Mouse (Mus musculus) gastrocnemius, adult 2 months (tissue): Measurements from ENCODE around the gene Mast1. TPM values are rescaled to one million over a fixed set of nuclear protein-coding genes. Genes with fewer than 3 reads are reported as not detected.
"Not testable (repeated sequence)": the region's sequence is repeated elsewhere in the genome, so short reads cannot be mapped to it uniquely, and the experiment has no call there.

Source experiments
- DNase-seq: peaks from one replicate; pipeline ENCODE4 v3.0.0; 2022
- H3K27ac ChIP-seq: fragments of 200-600 bp; 2 replicates; pipeline ENCODE4 v1.8.1; 2022; ENCODE audit warnings: mild to moderate bottlenecking
- H3K4me3 ChIP-seq: fragments of 200-600 bp; 2 replicates; pipeline ENCODE4 v1.8.1; 2022; ENCODE audit warnings: mild to moderate bottlenecking, moderate library complexity
- CTCF ChIP-seq: fragments of 200-600 bp; IDR thresholded peaks from 2 replicates; pipeline ENCODE4 v1.8.1; 2022; ENCODE audit warnings: antibody characterized with exemption, mild to moderate bottlenecking, moderate library complexity
- intact Hi-C: fragments of 180-260 bp; cut with DNase I; formaldehyde crosslinking; loops from one replicate; pipeline ENCODE4 v1.15.1; 2025
- total RNA-seq, 2 experiments: library from RNA; stranded (reverse); gene quantifications; 2 replicates each; pipeline ENCODE4 v1.2.3; 2021

Mast1 gene
- total RNA-seq, 2 experiments from 2014 or later = 0.17 TPM; not detected in 1

DNA sequence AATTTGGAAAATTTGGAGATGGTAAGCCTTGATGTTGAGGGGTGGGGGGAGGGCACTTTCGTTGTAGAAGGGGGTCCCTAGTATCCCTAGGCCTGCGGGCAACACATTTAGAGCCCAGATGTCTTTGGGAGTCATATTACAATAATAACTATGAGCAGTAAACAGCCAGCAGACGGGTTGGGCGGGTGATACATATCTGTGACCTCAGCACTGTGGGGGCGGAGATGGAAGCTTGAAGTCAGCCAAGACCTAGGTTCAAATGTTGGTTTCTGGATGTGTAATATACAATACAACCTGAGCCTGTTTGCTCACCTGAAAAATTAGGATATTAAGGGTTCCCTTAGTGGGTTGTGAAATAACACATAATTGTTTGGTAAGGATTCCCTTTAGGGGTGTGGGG is 27.2 kb downstream of the Mast1 start:
- intact Hi-C loops = no loop called here
- no peak overlapping the region; the same call in 1 of the 2 replicates for H3K4me3 ChIP-seq
- DNase-seq = no peak
- TF ChIP-seq CTCF = no peak
- H3K27ac ChIP-seq = no peak overlapping the region

GRCm38 (mm10) chr8:84909162-84909767 is 27.9 kb downstream of the Mast1 start:
- Histone ChIP-seq H3K4me3 (peak overlapping the region; percentile 89), H3K27ac (peak overlapping the region; percentile 85)
- DNase-seq = no peak
- intact Hi-C loops = no loop called here
- TF ChIP-seq CTCF = no peak

GRCm38 (mm10) chr8:84908421-84909161 is 28.6 kb downstream of the Mast1 start, which contains the start of gene Dnase2a:
Gene Dnase2a, plus strand, starts transcription at chr8:84908560.
- DNase-seq = peak; percentile 99
- TF ChIP-seq CTCF = no peak
- intact Hi-C loops = no loop called here
- Histone ChIP-seq H3K27ac (peak within 1 kb of the TSS; percentile 85), H3K4me3 (peak within 1 kb of the TSS; percentile 89)

GRCm38 (mm10) chr8:84907979-84908378 is 29.2 kb downstream of the Mast1 start:
- DNase-seq, intact Hi-C loops: not testable (repeated sequence)
- peak; percentile 25; the same call in 1 of the 2 replicates for TF ChIP-seq CTCF
- Histone ChIP-seq H3K4me3 (peak overlapping the region; percentile 89), H3K27ac (peak overlapping the region; percentile 85)

DNA sequence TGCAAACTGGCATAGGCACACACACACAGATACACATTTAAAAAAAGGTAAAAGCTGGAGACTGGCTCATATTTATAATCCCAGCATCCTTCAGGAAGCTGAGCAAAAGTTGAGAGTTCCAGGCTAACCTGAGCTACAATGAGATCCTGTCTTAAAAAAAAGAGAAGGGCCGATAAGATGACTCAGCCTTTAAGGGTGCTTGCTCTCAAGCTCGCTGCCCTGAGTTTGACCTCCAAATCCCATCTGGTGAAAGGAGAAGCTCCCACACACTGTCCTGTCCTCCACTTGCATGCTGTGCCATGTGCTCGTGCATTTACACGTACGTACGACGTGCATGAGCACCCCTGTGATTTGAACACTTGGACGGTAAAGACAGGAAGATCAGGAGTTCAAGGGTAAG is 29.7 kb downstream of the Mast1 start:
- intact Hi-C loops = no loop called here
- TF ChIP-seq CTCF = no peak
- DNase-seq = no peak
- H3K27ac ChIP-seq = no peak overlapping the region
- H3K4me3 ChIP-seq = no peak overlapping the region

DNA sequence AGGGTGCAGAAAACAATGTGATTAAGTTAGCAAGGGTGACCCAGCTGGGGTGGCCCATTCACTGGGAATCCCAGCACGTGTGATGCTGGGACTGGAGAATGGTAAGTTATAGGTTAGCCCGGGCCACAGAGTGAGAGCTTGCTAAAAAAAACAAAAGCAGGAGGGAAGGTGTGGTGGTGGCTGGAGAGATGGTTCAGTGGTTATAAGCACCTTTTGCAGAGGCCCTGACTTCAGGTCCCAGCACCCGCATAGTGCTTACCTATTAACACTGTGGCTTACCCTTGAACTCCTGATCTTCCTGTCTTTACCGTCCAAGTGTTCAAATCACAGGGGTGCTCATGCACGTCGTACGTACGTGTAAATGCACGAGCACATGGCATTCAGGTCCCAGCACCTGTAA is 30.1 kb downstream of the Mast1 start:
- intact Hi-C loops = no loop called here
- no peak overlapping the region for H3K27ac ChIP-seq
- DNase-seq = no peak
- no peak for TF ChIP-seq CTCF
- no peak overlapping the region for H3K4me3 ChIP-seq

DNA sequence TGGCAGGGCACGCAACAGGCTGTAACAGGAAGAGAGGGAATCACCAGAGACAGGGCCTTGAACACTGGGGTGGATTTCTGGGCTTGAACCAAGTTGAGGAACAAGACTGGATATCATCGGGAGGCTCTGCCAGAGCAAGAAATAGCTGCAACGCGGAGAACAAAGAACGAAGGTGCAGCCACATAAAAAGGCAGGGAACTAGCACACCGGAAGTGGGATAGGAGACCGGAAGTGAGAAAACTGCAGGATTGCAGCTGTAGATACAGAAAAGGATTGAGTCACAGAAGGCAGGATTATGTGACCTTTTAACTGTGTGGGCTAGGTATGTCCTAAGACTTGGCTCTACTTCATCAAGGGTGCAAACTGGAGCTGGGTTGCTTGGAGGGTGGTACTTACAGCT is 32.8 kb downstream of the Mast1 start:
- no peak for TF ChIP-seq CTCF
- no peak for DNase-seq
- no peak overlapping the region for H3K27ac ChIP-seq
- no peak overlapping the region for H3K4me3 ChIP-seq
- intact Hi-C loops = loop anchor here (5.0 kb wide), 1 partner anchor 57 kb away; the partner anchor contains the start of gene Calr

GRCm38 (mm10) chr8:84902920-84903661 is 34.1 kb downstream of the Mast1 start:
- Histone ChIP-seq H3K27ac (peak overlapping the region; percentile 93), H3K4me3 (peak overlapping the region; percentile 89)
- peak; percentile 95 for DNase-seq
- intact Hi-C loops = loop anchor here (5.0 kb wide), 1 partner anchor 56 kb away; the partner anchor contains the start of gene Calr
- TF ChIP-seq CTCF = no peak; the same call in none of the 2 replicates

DNA sequence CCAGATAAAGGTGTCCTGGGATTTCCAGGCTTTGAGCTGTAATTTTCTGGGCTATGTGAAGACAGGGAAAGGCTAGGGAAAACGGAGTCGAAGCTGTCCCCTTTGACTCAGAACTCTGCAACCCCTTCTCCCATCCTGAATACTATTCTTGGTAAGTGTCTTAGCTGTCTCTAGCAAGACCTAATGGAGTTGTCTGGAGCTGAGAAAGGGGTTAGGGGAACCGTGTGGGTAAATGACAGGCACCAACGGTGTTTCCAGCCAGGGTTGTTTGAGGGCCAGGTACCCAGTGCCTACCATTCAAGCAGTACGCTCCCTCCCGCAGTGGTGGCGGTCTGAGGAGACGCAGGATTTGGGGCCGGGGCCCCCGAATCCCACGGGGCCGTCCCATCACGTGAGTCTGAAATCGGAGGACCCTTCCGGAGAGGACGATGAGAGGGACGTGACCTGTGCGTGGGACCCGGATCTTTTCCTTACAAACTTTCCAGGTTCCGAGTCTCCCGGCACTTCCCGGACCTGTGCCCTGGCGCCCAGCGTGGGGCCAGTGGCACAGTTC is 34.7 kb downstream of the Mast1 start:
- Histone ChIP-seq H3K4me3 (peak overlapping the region; percentile 89), H3K27ac (peak overlapping the region; percentile 93)
- no peak for DNase-seq
- TF ChIP-seq CTCF = no peak
- intact Hi-C loops = loop anchor here (5.0 kb wide), 1 partner anchor 55 kb away; the partner anchor contains the start of gene Calr

- peak within 1 kb of the TSS; percentile 93 for H3K27ac ChIP-seq
- no peak for DNase-seq
- intact Hi-C loops = loop anchor here (5.0 kb wide), 1 partner anchor 54 kb away; the partner anchor contains the start of gene Calr
These were observed 35.4 kb downstream of the Mast1 start, which contains the start of gene Klf1 for GRCm38 (mm10) chr8:84901752-84902151. Gene Klf1, plus strand, starts transcription at chr8:84901928.

GRCm38 (mm10) chr8:84901071-84901470 is 36.1 kb downstream of the Mast1 start:
- TF ChIP-seq CTCF = no peak
- DNase-seq = no peak
- Histone ChIP-seq H3K27ac (no peak overlapping the region), H3K4me3 (no peak overlapping the region)
- intact Hi-C loops = loop anchor here (5.0 kb wide), 1 partner anchor 54 kb away; the partner anchor contains the start of gene Calr

More at GRCm38 (mm10) chr8:84901752-84902151, 35.4 kb downstream of the Mast1 start, which contains the start of gene Klf1:
- no peak for TF ChIP-seq CTCF
- peak within 1 kb of the TSS; percentile 89 for H3K4me3 ChIP-seq

GRCm38 (mm10) chr8:84895963-84896362 is 41.2 kb downstream of the Mast1 start:
- DNase-seq = no peak
- intact Hi-C loops = no loop called here
- no peak overlapping the region for H3K4me3 ChIP-seq
- no peak for TF ChIP-seq CTCF
- no peak overlapping the region for H3K27ac ChIP-seq
